Mouse (Mus musculus): ENCODE results near the gene Gm3045. TPM values are rescaled to one million over a fixed set of nuclear protein-coding genes. Genes with fewer than 3 reads are reported as not detected.

Gene Gm3045
- polyA plus RNA-seq, 1 experiment = not detected

GRCm38 (mm10) chr13:56450035-56450434 is 23.6 kb downstream of the Gm3045 start:
- H3K4me3 ChIP-seq (ENCODE audit: extremely low read depth, insufficient read depth, insufficient read length) = no peak overlapping the region
- TF ChIP-seq CTCF (IDR thresholded peaks at IDR 0.05; ENCODE audit: extremely low read depth, insufficient read depth, insufficient read length, insufficient replicate concordance) = no peak
- no peak for TF ChIP-seq POLR2A (IDR thresholded peaks at IDR 0.05; ENCODE audit: low read depth, low read length)
- 49% methylated on average over 8 of the region's 8 CpGs for WGBS
- no peak for DNase-seq (ENCODE audit: low read depth in 1 of 2, low spot score in 2 of 2)
- no peaks in the 10 kb centered on the region for H3K27me3 ChIP-seq (ENCODE audit: control insufficient read depth, insufficient read depth, low read length)
- H3K4me1 ChIP-seq (ENCODE audit: control insufficient read depth, insufficient read depth, insufficient read length) = no peaks in the 10 kb centered on the region
- no peaks in the 10 kb centered on the region for H3K36me3 ChIP-seq (ENCODE audit: control insufficient read depth, insufficient read depth, low read length)
- no peak overlapping the region for H3K27ac ChIP-seq (ENCODE audit: insufficient read depth, low read length)

DNA sequence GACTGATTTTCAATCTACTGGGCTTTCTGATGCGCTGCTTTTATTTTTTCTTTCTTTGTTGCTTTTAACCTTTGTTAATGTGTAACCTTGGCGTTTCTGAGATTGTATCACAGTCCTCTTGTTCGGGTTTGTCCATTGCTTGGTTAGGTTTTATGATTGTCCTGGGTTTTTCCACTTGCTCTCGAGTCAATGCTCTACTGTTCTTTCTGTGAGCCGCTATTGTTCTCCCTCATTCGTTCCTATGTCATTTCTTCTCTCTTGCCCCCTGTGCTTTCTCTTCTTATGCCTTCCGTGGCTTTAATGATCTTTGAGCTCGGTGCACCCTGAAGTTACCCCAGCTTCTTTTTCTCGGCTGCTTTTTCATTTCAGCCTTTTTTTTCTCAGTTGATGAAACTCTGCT is 31.6 kb downstream of the Gm3045 start:
- DNase-seq (ENCODE audit: low read depth in 1 of 2, low spot score in 2 of 2) = no peak
- 63% methylated on average over 9 of the region's 9 CpGs for WGBS
- H3K27ac ChIP-seq (ENCODE audit: insufficient read depth, low read length) = no peak overlapping the region

GRCm38 (mm10) chr13:56461460-56461859 is 35.1 kb downstream of the Gm3045 start:
- DNase-seq (ENCODE audit: low read depth in 1 of 2, low spot score in 2 of 2) = no peak
- 80% methylated on average over 4 of the region's 4 CpGs for WGBS
- Histone ChIP-seq H3K27me3 (ENCODE audit: control insufficient read depth, insufficient read depth, low read length) (no peaks in the 10 kb centered on the region), H3K4me3 (ENCODE audit: extremely low read depth, insufficient read depth, insufficient read length) (no peak overlapping the region), H3K27ac (ENCODE audit: insufficient read depth, low read length) (no peak overlapping the region), H3K36me3 (ENCODE audit: control insufficient read depth, insufficient read depth, low read length) (no peaks in the 10 kb centered on the region), H3K4me1 (ENCODE audit: control insufficient read depth, insufficient read depth, insufficient read length) (no peaks in the 10 kb centered on the region)
- TF ChIP-seq POLR2A (IDR thresholded peaks at IDR 0.05; ENCODE audit: low read depth, low read length) (no peak), CTCF (IDR thresholded peaks at IDR 0.05; ENCODE audit: extremely low read depth, insufficient read depth, insufficient read length, insufficient replicate concordance) (no peak)

More for the DNA sequence above, 31.6 kb downstream of the Gm3045 start:
- TF ChIP-seq CTCF (IDR thresholded peaks at IDR 0.05; ENCODE audit: extremely low read depth, insufficient read depth, insufficient read length, insufficient replicate concordance) (no peak), POLR2A (IDR thresholded peaks at IDR 0.05; ENCODE audit: low read depth, low read length) (no peak)
- Histone ChIP-seq H3K4me3 (ENCODE audit: extremely low read depth, insufficient read depth, insufficient read length) (no peak overlapping the region), H3K36me3 (ENCODE audit: control insufficient read depth, insufficient read depth, low read length) (no peaks in the 10 kb centered on the region), H3K27me3 (ENCODE audit: control insufficient read depth, insufficient read depth, low read length) (no peaks in the 10 kb centered on the region), H3K4me1 (ENCODE audit: control insufficient read depth, insufficient read depth, insufficient read length) (no peaks in the 10 kb centered on the region)

GRCm38 (mm10) chr13:56462791-56463190 is 36.4 kb downstream of the Gm3045 start:
- TF ChIP-seq POLR2A (IDR thresholded peaks at IDR 0.05; ENCODE audit: low read depth, low read length) (no peak), CTCF (IDR thresholded peaks at IDR 0.05; ENCODE audit: extremely low read depth, insufficient read depth, insufficient read length, insufficient replicate concordance) (no peak)
- Histone ChIP-seq H3K27me3 (ENCODE audit: control insufficient read depth, insufficient read depth, low read length) (no peaks in the 10 kb centered on the region), H3K4me1 (ENCODE audit: control insufficient read depth, insufficient read depth, insufficient read length) (no peaks in the 10 kb centered on the region), H3K4me3 (ENCODE audit: extremely low read depth, insufficient read depth, insufficient read length) (no peak overlapping the region), H3K36me3 (ENCODE audit: control insufficient read depth, insufficient read depth, low read length) (no peaks in the 10 kb centered on the region), H3K27ac (ENCODE audit: insufficient read depth, low read length) (no peak overlapping the region)
- no peak for DNase-seq (ENCODE audit: low read depth in 1 of 2, low spot score in 2 of 2)
- WGBS = 88% methylated on average over 4 of the region's 4 CpGs

DNA sequence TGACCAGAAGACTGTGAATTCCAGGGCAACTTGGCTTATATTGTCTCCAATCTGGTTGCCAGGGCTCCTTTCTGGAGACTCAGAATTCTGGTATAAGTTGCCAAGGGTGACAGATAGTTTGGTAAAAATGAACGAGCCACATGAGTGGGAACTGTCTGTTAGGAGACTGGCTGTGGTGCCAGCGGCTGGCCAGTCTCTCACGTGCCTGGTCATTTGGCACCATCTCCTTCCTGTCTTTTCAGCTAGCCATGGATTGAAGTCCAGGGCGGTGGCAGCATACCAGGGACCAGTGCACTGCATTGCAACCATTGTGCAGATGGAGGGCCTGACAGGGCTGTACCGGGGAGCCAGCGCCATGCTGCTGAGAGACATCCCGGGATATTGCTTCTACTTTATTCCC is 36.9 kb downstream of the Gm3045 start:
- WGBS = 90% methylated on average over 7 of the region's 7 CpGs
- Histone ChIP-seq H3K27me3 (ENCODE audit: control insufficient read depth, insufficient read depth, low read length) (no peaks in the 10 kb centered on the region), H3K36me3 (ENCODE audit: control insufficient read depth, insufficient read depth, low read length) (no peaks in the 10 kb centered on the region), H3K4me1 (ENCODE audit: control insufficient read depth, insufficient read depth, insufficient read length) (no peaks in the 10 kb centered on the region), H3K27ac (ENCODE audit: insufficient read depth, low read length) (no peak overlapping the region), H3K4me3 (ENCODE audit: extremely low read depth, insufficient read depth, insufficient read length) (no peak overlapping the region)
- DNase-seq (ENCODE audit: low read depth in 1 of 2, low spot score in 2 of 2) = no peak
- TF ChIP-seq CTCF (IDR thresholded peaks at IDR 0.05; ENCODE audit: extremely low read depth, insufficient read depth, insufficient read length, insufficient replicate concordance) (no peak), POLR2A (IDR thresholded peaks at IDR 0.05; ENCODE audit: low read depth, low read length) (no peak)

- H3K36me3 ChIP-seq (ENCODE audit: control insufficient read depth, insufficient read depth, low read length) = no peaks in the 10 kb centered on the region
- no peaks in the 10 kb centered on the region for H3K27me3 ChIP-seq (ENCODE audit: control insufficient read depth, insufficient read depth, low read length)
- DNase-seq (ENCODE audit: low read depth in 1 of 2, low spot score in 2 of 2) = no peak
- H3K27ac ChIP-seq (ENCODE audit: insufficient read depth, low read length) = no peak overlapping the region
- no peaks in the 10 kb centered on the region for H3K4me1 ChIP-seq (ENCODE audit: control insufficient read depth, insufficient read depth, insufficient read length)
- H3K4me3 ChIP-seq (ENCODE audit: extremely low read depth, insufficient read depth, insufficient read length) = no peak overlapping the region
- WGBS = 88% methylated on average over 6 of the region's 6 CpGs
- TF ChIP-seq POLR2A (IDR thresholded peaks at IDR 0.05; ENCODE audit: low read depth, low read length) = no peak
- TF ChIP-seq CTCF (IDR thresholded peaks at IDR 0.05; ENCODE audit: extremely low read depth, insufficient read depth, insufficient read length, insufficient replicate concordance) = no peak
These were observed 37.4 kb downstream of the Gm3045 start for GRCm38 (mm10) chr13:56463750-56464149.

DNA sequence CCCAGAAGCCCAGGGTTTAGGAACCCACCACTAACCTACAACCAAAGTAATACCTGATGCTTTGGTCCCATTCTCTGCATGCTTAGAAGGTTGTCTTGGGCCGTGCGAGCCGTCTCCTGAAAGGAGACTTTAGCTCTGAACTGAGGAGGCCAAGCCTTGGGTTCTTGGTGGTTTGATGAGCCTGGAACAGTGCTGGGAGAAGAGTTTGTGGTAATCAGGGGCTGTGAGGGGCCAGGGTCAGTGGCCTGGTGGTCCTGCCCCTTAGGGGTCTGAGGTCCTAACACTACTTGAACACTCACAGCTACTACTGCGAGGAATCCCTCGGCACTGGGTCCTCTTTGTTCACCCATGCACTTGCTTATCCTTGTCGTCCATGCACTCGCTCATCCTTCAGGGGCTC is 41.4 kb downstream of the Gm3045 start:
- Histone ChIP-seq H3K4me1 (ENCODE audit: control insufficient read depth, insufficient read depth, insufficient read length) (no peaks in the 10 kb centered on the region), H3K27me3 (ENCODE audit: control insufficient read depth, insufficient read depth, low read length) (no peaks in the 10 kb centered on the region), H3K27ac (ENCODE audit: insufficient read depth, low read length) (no peak overlapping the region), H3K4me3 (ENCODE audit: extremely low read depth, insufficient read depth, insufficient read length) (no peak overlapping the region), H3K36me3 (ENCODE audit: control insufficient read depth, insufficient read depth, low read length) (no peaks in the 10 kb centered on the region)
- no peak for DNase-seq (ENCODE audit: low read depth in 1 of 2, low spot score in 2 of 2)
- WGBS = 93% methylated on average over 7 of the region's 7 CpGs
- no peak for TF ChIP-seq POLR2A (IDR thresholded peaks at IDR 0.05; ENCODE audit: low read depth, low read length)
- no peak for TF ChIP-seq CTCF (IDR thresholded peaks at IDR 0.05; ENCODE audit: extremely low read depth, insufficient read depth, insufficient read length, insufficient replicate concordance)

Measured in spleen, adult 2 months (tissue).